Mouse (Mus musculus) ES-E14 (cell line): ENCODE results near the gene Slc50a1. TPM values are rescaled to one million over a fixed set of nuclear protein-coding genes. Genes with fewer than 3 reads are reported as not detected.

Experiments
- DNase-seq: peaks from one replicate; pipeline ENCODE4 v3.0.0-alpha.2; 2013; ENCODE audit warnings: low read depth, low spot score
- H3K27ac ChIP-seq: 2 replicates; pipeline ENCODE4 v1.5.1; 2012; ENCODE audit warnings: low read depth, mild to moderate bottlenecking, low read length, moderate library complexity, mixed read lengths; ENCODE audit not compliant: poor library complexity, insufficient read depth, severe bottlenecking
- H3K36me3 ChIP-seq: 2 replicates; pipeline ENCODE4 v1.6.1; 2012; ENCODE audit warnings: mild to moderate bottlenecking, low read length, moderate library complexity, mixed read lengths; ENCODE audit not compliant: control insufficient read depth, poor library complexity, insufficient read depth, severe bottlenecking
- H3K4me1 ChIP-seq, 2 experiments: fragments of 150-350 bp in 1 of 2; sonication (generic) in 1 of 2; 2 replicates each; pipeline ENCODE4 v1.6.1; 2012; ENCODE audit warnings: low read length in 2 of 2, mild to moderate bottlenecking in 1 of 2, mixed read lengths in 1 of 2; ENCODE audit not compliant: control insufficient read depth in 2 of 2, insufficient read depth in 2 of 2, poor library complexity in 1 of 2
- H3K4me3 ChIP-seq, 2 experiments: fragments of 150-350 bp in 1 of 2; sonication (generic) in 1 of 2; 2 replicates each; pipeline ENCODE4 v1.5.1; 2012; ENCODE audit warnings: low read length in 2 of 2, low read depth in 1 of 2, mild to moderate bottlenecking in 1 of 2, mixed read lengths in 1 of 2; ENCODE audit not compliant: insufficient read depth in 1 of 2, poor library complexity in 1 of 2, severe bottlenecking in 1 of 2
- H3K9ac ChIP-seq: 2 replicates; pipeline ENCODE4 v1.6.1; 2012; ENCODE audit warnings: low read depth, mild to moderate bottlenecking, low read length, mixed read lengths; ENCODE audit not compliant: poor library complexity, insufficient read depth, severe bottlenecking
- H3K9me3 ChIP-seq: fragments of 150-350 bp; sonication (generic); 2 replicates; pipeline ENCODE4 v1.6.1; 2012; ENCODE audit warnings: low read depth, mild to moderate bottlenecking, low read length; ENCODE audit not compliant: control insufficient read depth, insufficient read depth
- CHD2 ChIP-seq: IDR thresholded peaks from 2 replicates; pipeline ENCODE4 v1.6.1; 2014; ENCODE audit warnings: mild to moderate bottlenecking, low read depth, low read length, inconsistent platforms
- HCFC1 ChIP-seq: IDR thresholded peaks from 2 replicates; pipeline ENCODE4 v1.6.1; 2012; ENCODE audit warnings: low read length, inconsistent platforms, borderline replicate concordance; ENCODE audit not compliant: insufficient read depth
- MAFK ChIP-seq: IDR thresholded peaks from 2 replicates; pipeline ENCODE4 v1.6.1; 2014; ENCODE audit warnings: mild to moderate bottlenecking, low read depth, low read length, inconsistent platforms; ENCODE audit not compliant: insufficient read depth
- ZC3H11A ChIP-seq: IDR thresholded peaks from 2 replicates; pipeline ENCODE4 v1.6.1; 2012; ENCODE audit warnings: low read depth, mild to moderate bottlenecking, inconsistent platforms, low read length, borderline replicate concordance
- ZNF384 ChIP-seq: IDR thresholded peaks from 2 replicates; pipeline ENCODE4 v1.6.1; 2012; ENCODE audit warnings: low read depth, low read length, inconsistent platforms
- in situ Hi-C, 2 experiments: fragments of 600-800 bp; cut with MboI; formaldehyde crosslinking; loops; one replicate each; pipeline ENCODE4 v1.15.1; 2025; ENCODE audit warnings: low sequenced_read_pairs in 2 of 2, inconsistent platforms in 1 of 2; ENCODE audit not compliant: unreplicated experiment in 2 of 2
- total RNA-seq: library from RNA; depleted of rRNA; stranded (reverse); fragments of 300-350 nt; gene quantifications from 2 replicates; pipeline ENCODE4 v1.2.3, GENCODE M21; 2012

Slc50a1 gene
- total RNA-seq, 1 experiment, result 17.0 TPM

GRCm38 (mm10) chr3:89278107-89278506 is 7.7 kb upstream of the Slc50a1 start:
- H3K4me3 ChIP-seq, result no peak overlapping the region
- H3K9me3 ChIP-seq, result no peaks in the 10 kb centered on the region
- no peak overlapping the region for H3K27ac ChIP-seq
- H3K9ac ChIP-seq, result no peak overlapping the region
- TF ChIP-seq MAFK, result no peak
- no peak for TF ChIP-seq CHD2
- peaks cover 2% of the 10 kb centered on the region; the same call in 1 of the 2 replicates for H3K36me3 ChIP-seq
- H3K4me1 ChIP-seq, result peaks cover 0 to 17% of the 10 kb centered on the region in 2 experiments; a peak in 1 of 4 replicates
- DNase-seq, result no peak
- in situ Hi-C loops, result no loop called here

- H3K9me3 ChIP-seq, result no peaks in the 10 kb centered on the region
- H3K27ac ChIP-seq, result no peak overlapping the region
- no peak overlapping the region for H3K9ac ChIP-seq
- in situ Hi-C loops, result no loop called here
- TF ChIP-seq ZC3H11A (no peak), ZNF384 (no peak), CHD2 (no peak), HCFC1 (no peak), MAFK (no peak)
- peaks cover 2% of the 10 kb centered on the region; the same call in 1 of the 2 replicates for H3K36me3 ChIP-seq
- no peak overlapping the region for H3K4me3 ChIP-seq
- DNase-seq, result no peak
- H3K4me1 ChIP-seq, result peaks cover 3 to 19% of the 10 kb centered on the region in 2 experiments; a peak in 2 of 4 replicates
Observed at GRCm38 (mm10) chr3:89277281-89278021, 7.1 kb upstream of the Slc50a1 start.

- H3K36me3 ChIP-seq, result peaks cover 2% of the 10 kb centered on the region; the same call in 1 of the 2 replicates
- in situ Hi-C loops, result no loop called here
- H3K4me1 ChIP-seq, result peaks cover 3 to 17% of the 10 kb centered on the region in 2 experiments; a peak in 3 of 4 replicates
- H3K9me3 ChIP-seq, result no peaks in the 10 kb centered on the region
- H3K9ac ChIP-seq, result no peak overlapping the region
- no peak overlapping the region for H3K27ac ChIP-seq
- H3K4me3 ChIP-seq, result no peak overlapping the region
- DNase-seq, result no peak
- TF ChIP-seq CHD2, result no peak
- no peak for TF ChIP-seq MAFK
- TF ChIP-seq HCFC1, result no peak
- no peak for TF ChIP-seq ZNF384
- TF ChIP-seq ZC3H11A, result no peak
Observed at GRCm38 (mm10) chr3:89276061-89276460, 5.7 kb upstream of the Slc50a1 start.

- Histone ChIP-seq H3K27ac (no peak overlapping the region), H3K4me3 (no peak overlapping the region), H3K9me3 (no peaks in the 10 kb centered on the region), H3K36me3 (peaks cover 2% of the 10 kb centered on the region; the same call in 1 of the 2 replicates), H3K4me1 (peaks cover 5 to 16% of the 10 kb centered on the region in 2 experiments; a peak in 3 of 4 replicates), H3K9ac (no peak overlapping the region)
- TF ChIP-seq HCFC1 (no peak), CHD2 (no peak), ZC3H11A (no peak), MAFK (no peak), ZNF384 (no peak)
- DNase-seq, result no peak
- in situ Hi-C loops, result no loop called here
Observed at GRCm38 (mm10) chr3:89271760-89272159, 1.4 kb upstream of the Slc50a1 start.

- in situ Hi-C loops, result no loop called here
- TF ChIP-seq ZC3H11A (no peak), HCFC1 (no peak), CHD2 (no peak), ZNF384 (no peak), MAFK (no peak)
- no peaks in the 10 kb centered on the region for H3K9me3 ChIP-seq
- H3K4me1 ChIP-seq, result peaks cover 5 to 16% of the 10 kb centered on the region in 2 experiments; a peak in 3 of 4 replicates
- H3K27ac ChIP-seq, result no peak overlapping the region
- peak overlapping the region; percentile 67; the same call in 1 of the 2 replicates for H3K9ac ChIP-seq
- H3K4me3 ChIP-seq, result peak overlapping the region; percentile 60 to 62; a peak in 1 of 4 replicates
- DNase-seq, result no peak
- H3K36me3 ChIP-seq, result peaks cover 2% of the 10 kb centered on the region; the same call in 1 of the 2 replicates
Observed at GRCm38 (mm10) chr3:89270891-89271290, 521 bp upstream of the Slc50a1 start.
